Mouse (Mus musculus): Measurements from ENCODE around the gene Cers1. TPM values are rescaled to one million over a fixed set of nuclear protein-coding genes. Genes with fewer than 3 reads are reported as not detected.

Gene Cers1
- polyA plus RNA-seq, 1 experiment, result not detected

- H3K4me3 ChIP-seq (replicated peaks), result peak overlapping the region; percentile 89
- no peak for TF ChIP-seq TAL1 (IDR thresholded peaks at IDR 0.05; ENCODE audit: low read length)
- TF ChIP-seq GATA1 (IDR thresholded peaks at IDR 0.05; ENCODE audit: low read length), result no peak
- H3K36me3 ChIP-seq (ENCODE audit: control insufficient read depth), result peaks cover 32% of the 10 kb centered on the region
- peaks cover 2% of the 10 kb centered on the region; the same call in 1 of the 2 replicates for H3K9me3 ChIP-seq (ENCODE audit: control insufficient read depth, low read length)
- H3K4me1 ChIP-seq (ENCODE audit: control insufficient read depth), result peaks cover 86% of the 10 kb centered on the region
- no peaks in the 10 kb centered on the region for H3K27me3 ChIP-seq (ENCODE audit: control insufficient read depth)
Observed at GRCm38 (mm10) chr8:70354004-70354403, 38.4 kb downstream of the Cers1 start.

GRCm38 (mm10) chr8:70356111-70356510 lies 40.5 kb downstream of the Cers1 start:
- Histone ChIP-seq H3K4me1 (ENCODE audit: control insufficient read depth) (peaks cover 70% of the 10 kb centered on the region), H3K27me3 (ENCODE audit: control insufficient read depth) (peaks cover 3% of the 10 kb centered on the region; the same call in 1 of the 2 replicates), H3K4me3 (replicated peaks) (peak overlapping the region; percentile 30), H3K9me3 (ENCODE audit: control insufficient read depth, low read length) (peaks cover 6% of the 10 kb centered on the region), H3K36me3 (ENCODE audit: control insufficient read depth) (peaks cover 11% of the 10 kb centered on the region)
- TF ChIP-seq GATA1 (IDR thresholded peaks at IDR 0.05; ENCODE audit: low read length), result 0 out of 2 replicates have a peak, but pooled peaks have one; percentile 26
- TF ChIP-seq TAL1 (IDR thresholded peaks at IDR 0.05; ENCODE audit: low read length), result peak; percentile 38; the same call in 2 of the 3 replicates

GRCm38 (mm10) chr8:70359411-70359810 lies 43.8 kb downstream of the Cers1 start:
- peaks cover 47% of the 10 kb centered on the region for H3K4me1 ChIP-seq (ENCODE audit: control insufficient read depth)
- TF ChIP-seq GATA1 (IDR thresholded peaks at IDR 0.05; ENCODE audit: low read length) (no peak), TAL1 (IDR thresholded peaks at IDR 0.05; ENCODE audit: low read length) (no peak)

GRCm38 (mm10) chr8:70360769-70361168 lies 45.2 kb downstream of the Cers1 start:
- peaks cover 12% of the 10 kb centered on the region for H3K27me3 ChIP-seq (ENCODE audit: control insufficient read depth)
- H3K36me3 ChIP-seq (ENCODE audit: control insufficient read depth), result no peaks in the 10 kb centered on the region; the same call in 1 of the 2 replicates
- H3K4me3 ChIP-seq (replicated peaks), result no peak overlapping the region
- H3K4me1 ChIP-seq (ENCODE audit: control insufficient read depth), result peaks cover 40% of the 10 kb centered on the region
- TF ChIP-seq GATA1 (IDR thresholded peaks at IDR 0.05; ENCODE audit: low read length), result no peak
- TF ChIP-seq TAL1 (IDR thresholded peaks at IDR 0.05; ENCODE audit: low read length), result no peak
- H3K9me3 ChIP-seq (ENCODE audit: control insufficient read depth, low read length), result peaks cover 6% of the 10 kb centered on the region

More at GRCm38 (mm10) chr8:70359411-70359810, 43.8 kb downstream of the Cers1 start:
- Histone ChIP-seq H3K9me3 (ENCODE audit: control insufficient read depth, low read length) (peaks cover 6% of the 10 kb centered on the region), H3K4me3 (replicated peaks) (no peak overlapping the region), H3K27me3 (ENCODE audit: control insufficient read depth) (peaks cover 9% of the 10 kb centered on the region), H3K36me3 (ENCODE audit: control insufficient read depth) (no peaks in the 10 kb centered on the region; the same call in 1 of the 2 replicates)

- no peak overlapping the region for H3K4me3 ChIP-seq (replicated peaks)
- no peak for TF ChIP-seq GATA1 (IDR thresholded peaks at IDR 0.05; ENCODE audit: low read length)
- no peak for TF ChIP-seq TAL1 (IDR thresholded peaks at IDR 0.05; ENCODE audit: low read length)
Observed at GRCm38 (mm10) chr8:70361484-70362032, 46.0 kb downstream of the Cers1 start.

GRCm38 (mm10) chr8:70364066-70364465 lies 48.5 kb downstream of the Cers1 start:
- Histone ChIP-seq H3K27me3 (ENCODE audit: control insufficient read depth) (peaks cover 15% of the 10 kb centered on the region), H3K4me1 (ENCODE audit: control insufficient read depth) (peaks cover 21% of the 10 kb centered on the region), H3K36me3 (ENCODE audit: control insufficient read depth) (no peaks in the 10 kb centered on the region), H3K9me3 (ENCODE audit: control insufficient read depth, low read length) (peaks cover 4% of the 10 kb centered on the region), H3K4me3 (replicated peaks) (no peak overlapping the region)
- no peak for TF ChIP-seq GATA1 (IDR thresholded peaks at IDR 0.05; ENCODE audit: low read length)
- no peak for TF ChIP-seq TAL1 (IDR thresholded peaks at IDR 0.05; ENCODE audit: low read length)

More at GRCm38 (mm10) chr8:70361484-70362032, 46.0 kb downstream of the Cers1 start:
- peaks cover 40% of the 10 kb centered on the region for H3K4me1 ChIP-seq (ENCODE audit: control insufficient read depth)
- peaks cover 6% of the 10 kb centered on the region for H3K9me3 ChIP-seq (ENCODE audit: control insufficient read depth, low read length)
- peaks cover 12% of the 10 kb centered on the region for H3K27me3 ChIP-seq (ENCODE audit: control insufficient read depth)
- H3K36me3 ChIP-seq (ENCODE audit: control insufficient read depth), result no peaks in the 10 kb centered on the region; the same call in 1 of the 2 replicates

- Histone ChIP-seq H3K27me3 (ENCODE audit: control insufficient read depth) (peaks cover 28% of the 10 kb centered on the region), H3K4me1 (ENCODE audit: control insufficient read depth) (peaks cover 22% of the 10 kb centered on the region), H3K9me3 (ENCODE audit: control insufficient read depth, low read length) (no peaks in the 10 kb centered on the region), H3K36me3 (ENCODE audit: control insufficient read depth) (no peaks in the 10 kb centered on the region), H3K4me3 (replicated peaks) (no peak overlapping the region)
- TF ChIP-seq GATA1 (IDR thresholded peaks at IDR 0.05; ENCODE audit: low read length) (no peak), TAL1 (IDR thresholded peaks at IDR 0.05; ENCODE audit: low read length) (no peak)
Observed at GRCm38 (mm10) chr8:70366588-70366987, 51.0 kb downstream of the Cers1 start.

- no peak for TF ChIP-seq TAL1 (IDR thresholded peaks at IDR 0.05; ENCODE audit: low read length)
- no peak for TF ChIP-seq GATA1 (IDR thresholded peaks at IDR 0.05; ENCODE audit: low read length)
- Histone ChIP-seq H3K27me3 (ENCODE audit: control insufficient read depth) (peaks cover 59% of the 10 kb centered on the region), H3K4me1 (ENCODE audit: control insufficient read depth) (peaks cover 39% of the 10 kb centered on the region)
Observed at GRCm38 (mm10) chr8:70370476-70370875, 54.9 kb downstream of the Cers1 start.

GRCm38 (mm10) chr8:70371951-70372350 lies 56.4 kb downstream of the Cers1 start:
- TF ChIP-seq GATA1 (IDR thresholded peaks at IDR 0.05; ENCODE audit: low read length), result no peak
- H3K9me3 ChIP-seq (ENCODE audit: control insufficient read depth, low read length), result peaks cover 34% of the 10 kb centered on the region
- no peaks in the 10 kb centered on the region for H3K36me3 ChIP-seq (ENCODE audit: control insufficient read depth)
- peaks cover 39% of the 10 kb centered on the region for H3K4me1 ChIP-seq (ENCODE audit: control insufficient read depth)
- no peak overlapping the region for H3K4me3 ChIP-seq (replicated peaks)
- peaks cover 74% of the 10 kb centered on the region for H3K27me3 ChIP-seq (ENCODE audit: control insufficient read depth)

More at GRCm38 (mm10) chr8:70370476-70370875, 54.9 kb downstream of the Cers1 start:
- Histone ChIP-seq H3K36me3 (ENCODE audit: control insufficient read depth) (no peaks in the 10 kb centered on the region), H3K4me3 (replicated peaks) (no peak overlapping the region), H3K9me3 (ENCODE audit: control insufficient read depth, low read length) (peaks cover 23% of the 10 kb centered on the region)
